Mouse (Mus musculus) cerebellum, adult 2 months (tissue): ENCODE measurements around the gene Top2a.

Source experiments
- CTCF ChIP-seq: fragments of 200-500 bp; IDR thresholded peaks from 2 replicates; pipeline ENCODE4 v1.5.1; 2011; ENCODE audit warnings: low read depth, mild to moderate bottlenecking, control low read depth, low read length, moderate library complexity, borderline replicate concordance; ENCODE audit not compliant: insufficient read depth
- POLR2A ChIP-seq: fragments of 200-500 bp; IDR thresholded peaks from 2 replicates; pipeline ENCODE4 v1.6.1; 2011; ENCODE audit warnings: low read length, control low read depth, borderline replicate concordance; ENCODE audit not compliant: insufficient read depth

DNA sequence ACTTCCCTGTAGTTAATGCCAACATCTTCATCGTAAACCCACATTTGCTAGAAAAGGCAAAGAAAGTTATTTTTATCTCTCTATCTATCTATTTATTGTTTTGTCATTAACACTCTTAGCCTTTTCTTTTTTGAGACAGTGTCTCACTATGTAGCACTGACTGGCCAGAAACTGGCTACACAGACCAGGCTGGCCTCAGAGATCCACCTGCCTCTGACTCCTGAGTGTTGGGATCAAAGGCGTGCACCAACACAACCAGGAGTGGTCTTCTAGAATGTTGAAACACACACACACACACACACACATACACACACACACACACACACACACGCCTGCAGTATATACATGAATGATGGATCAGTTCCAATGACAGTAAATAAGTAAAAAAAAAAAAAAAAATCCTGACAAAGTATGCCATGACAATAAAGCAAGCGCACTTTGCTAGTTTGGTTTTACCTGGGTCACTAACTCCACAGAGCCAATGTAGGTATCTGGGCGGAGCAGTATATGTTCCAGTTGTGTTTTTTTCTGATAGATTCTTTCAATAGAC, 1.5 kb downstream of the Top2a start:
- TF ChIP-seq CTCF (no peak), POLR2A (no peak)
